ENCODE assay signal across 18 mouse cellular contexts in the genomic region with DNA sequence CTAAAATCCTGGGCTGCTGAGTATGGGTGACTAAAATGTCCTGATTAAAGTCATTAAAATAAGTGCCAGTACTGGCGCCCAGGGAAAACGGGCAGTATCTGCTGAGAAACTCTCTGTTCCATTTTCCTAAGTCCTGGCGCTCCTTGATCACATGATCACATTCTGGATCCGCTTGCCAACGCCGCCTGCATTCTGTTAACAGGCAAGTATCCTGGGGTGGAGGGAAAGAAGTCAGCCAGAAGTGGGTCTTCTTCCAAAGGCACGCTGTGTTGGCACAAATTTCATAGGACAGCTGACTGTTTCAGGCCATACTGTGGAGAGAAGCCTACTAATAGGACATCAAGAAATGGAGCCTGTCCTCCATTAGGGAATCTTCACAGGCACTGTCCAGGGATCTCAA. TPM values are rescaled to one million over a fixed set of nuclear protein-coding genes. Genes with fewer than 3 reads are reported as not detected.
DNase-seq lines count a peak whose midpoint lies in the region; ATAC-seq and TF ChIP-seq lines count a peak whose summit lies in the region.
"Had no signal": no experiment of that assay in that cellular context is flagged by ENCODE, and none has a peak within 500 bp of the region (broad histone marks: within the 10 kb centered on the region; RNA-seq: fewer than 3 reads in every experiment).

No protein-coding gene starts in this region.

- H3K27me3 ChIP-seq in lung, postnatal 0 days (replicated peaks; ENCODE audit: insufficient read depth, low read length) = no peaks in the 10 kb centered on the region
- H3K27me3 ChIP-seq: heart, embryonic 13.5 days; hindbrain, embryonic 13.5 days had no signal

- 79% methylated on average over 7 of the region's 7 CpGs for WGBS in lung, postnatal 0 days

- no peaks in the 10 kb centered on the region for H3K4me1 ChIP-seq in lung, postnatal 0 days (ENCODE audit: insufficient read depth, low read depth, low read length)
- H3K4me1 ChIP-seq: embryonic facial prominence, embryonic 10.5 days; heart, embryonic 13.5 days; hindbrain, embryonic 13.5 days had no signal

- H3K9me3 ChIP-seq in lung, postnatal 0 days (ENCODE audit: low read length) = no peaks in the 10 kb centered on the region
- H3K9me3 ChIP-seq: heart, embryonic 13.5 days had no signal

- no peaks in the 10 kb centered on the region for H3K36me3 ChIP-seq in lung, postnatal 0 days (ENCODE audit: insufficient read depth, low read length)
- H3K36me3 ChIP-seq: embryonic facial prominence, embryonic 10.5 days; heart, embryonic 13.5 days; hindbrain, embryonic 13.5 days had no signal

- no peak for TF ChIP-seq EP300 in lung, postnatal 0 days (IDR thresholded peaks at IDR 0.05)

- TF ChIP-seq CTCF in lung, postnatal 0 days (IDR thresholded peaks at IDR 0.05) = no peak

- peak; percentile 80 for ATAC-seq in lung, postnatal 0 days
- ATAC-seq: inflammation-experienced regulatory T-cells, adult 6 months had no signal

- no peak overlapping the region for H3K4me2 ChIP-seq in lung, postnatal 0 days (replicated peaks; ENCODE audit: low read depth, low read length)
- H3K4me2 ChIP-seq: heart, embryonic 13.5 days; hindbrain, embryonic 13.5 days; midbrain, embryonic 11.5 days had no signal

- 0 out of 2 replicates have a peak overlapping the region, but pooled peaks have one; percentile 14 for H3K27ac ChIP-seq in lung, postnatal 0 days (ENCODE audit: low read length)
- H3K27ac ChIP-seq: embryonic facial prominence, embryonic 10.5 days; gastrocnemius, adult 2 months; heart, embryonic 13.5 days; hindbrain, embryonic 13.5 days had no signal

- peak; percentile 93 for DNase-seq in brain, adult 2 months (ENCODE audit: low read depth, low spot score)
- DNase-seq in cerebellum, adult 11 months = peak; percentile 76
- peak; percentile 84 to 91 for DNase-seq in cerebellum, postnatal 10 days
- DNase-seq in lung, postnatal 0 days (ENCODE audit: low spot score) = peak; percentile 64
- DNase-seq in thymus, postnatal 10 days (ENCODE audit: low spot score in 2 of 2) = no peak
- DNase-seq in spleen, postnatal 10 days (ENCODE audit: low spot score in 2 of 2) = no peak
- no peak for DNase-seq in gastrocnemius, postnatal 4 days (ENCODE audit: low spot score in 2 of 2)
- no peak for DNase-seq in right cerebral cortex, adult 2 months (ENCODE audit: low spot score in 2 of 2)
- DNase-seq: adrenal gland, adult 2 months; B cell, adult 2 months; gastrocnemius, adult 2 months; liver; thymus, postnatal 4 days had no signal

- H3K4me3 ChIP-seq in lung, postnatal 0 days (ENCODE audit: low read depth, low read length) = no peak overlapping the region
- H3K4me3 ChIP-seq: embryonic facial prominence, embryonic 10.5 days; gastrocnemius, adult 2 months; heart, embryonic 13.5 days; hindbrain, embryonic 13.5 days had no signal

- H3K9ac ChIP-seq in lung, postnatal 0 days (replicated peaks; ENCODE audit: low read depth) = no peak overlapping the region
- H3K9ac ChIP-seq: heart, embryonic 13.5 days; hindbrain, embryonic 13.5 days had no signal

RNA-seq across cellular contexts. Expression of gene Akirin2, which starts 52.0 kb away (rescaled TPM):
- 45.5 and 46.2 TPM in 2 replicates for polyA plus RNA-seq in lung, postnatal 0 days (2015; fragmentation: Nextera tagmentation; extraction: Ambion mirVana)
- total RNA-seq in gastrocnemius, postnatal 4 days (2021) = 10 to 100 TPM; 81.9 to 92.2 TPM

Comparison
In these comparisons a context has a peak if more than half of its experiments do, and no peak if none do; other contexts are left out.
1. DNase-seq: peak in brain, adult 2 months (single experiment), cerebellum, adult 11 months (single experiment), cerebellum, postnatal 10 days (2 of 2) and lung, postnatal 0 days (single experiment); none in thymus, postnatal 10 days (0 of 2), spleen, postnatal 10 days (0 of 2), gastrocnemius, postnatal 4 days (0 of 2) and right cerebral cortex, adult 2 months (0 of 2).